13 mouse cellular contexts compared by ENCODE assay signal in genomic region chr6:30107456-30107855, GRCm38 (mm10).
"Had no signal": no experiment of that assay in that cellular context is flagged by ENCODE, and none has a peak within 500 bp of the region (broad histone marks: within the 10 kb centered on the region; RNA-seq: fewer than 3 reads in every experiment).

No protein-coding gene starts in this region.

- DNase-seq: kidney, postnatal 10 days; left cerebral cortex, postnatal 4 days; lung, adult 18-20 months; lung, postnatal 36 days; right cerebral cortex, postnatal 14 days; thymus, adult 2 months; thymus, postnatal 25 days had no signal

- H3K4me2 ChIP-seq: limb, embryonic 13.5 days; midbrain, embryonic 11.5 days; midbrain, embryonic 15.5 days; stomach, embryonic 15.5 days had no signal

- H3K9ac ChIP-seq: limb, embryonic 13.5 days; liver, embryonic 14.5 days; midbrain, embryonic 15.5 days; stomach, embryonic 15.5 days had no signal

- ATAC-seq: midbrain, embryonic 15.5 days had no signal

- H3K27ac ChIP-seq: limb, embryonic 13.5 days; liver, embryonic 14.5 days; midbrain, embryonic 15.5 days; stomach, embryonic 15.5 days had no signal

- H3K4me3 ChIP-seq: limb, embryonic 13.5 days; megakaryocyte, embryonic 14.5 days; midbrain, embryonic 15.5 days; stomach, embryonic 15.5 days had no signal

- H3K27me3 ChIP-seq: limb, embryonic 13.5 days; megakaryocyte, embryonic 14.5 days; midbrain, embryonic 15.5 days; stomach, embryonic 15.5 days had no signal

- H3K4me1 ChIP-seq: limb, embryonic 13.5 days; midbrain, embryonic 15.5 days; stomach, embryonic 15.5 days had no signal

- H3K9me3 ChIP-seq: limb, embryonic 13.5 days; megakaryocyte, embryonic 14.5 days; midbrain, embryonic 15.5 days; stomach, embryonic 15.5 days had no signal
